Mouse (Mus musculus) spleen, adult 2 months (tissue): Measurements from ENCODE around the gene Slc34a2. TPM values are rescaled to one million over a fixed set of nuclear protein-coding genes. Genes with fewer than 3 reads are reported as not detected.

Source experiments
- DNase-seq, 2 experiments: peaks; one replicate each; pipeline versions ENCODE4 v3.0.0 to v3.0.0-alpha.2; 2012 to 2021; ENCODE audit warnings: low spot score in 2 of 2, low read depth in 1 of 2
- H3K27ac ChIP-seq: fragments of 200-500 bp; 2 replicates; pipeline ENCODE4 v1.5.1; 2012; ENCODE audit warnings: low read length, inconsistent platforms; ENCODE audit not compliant: insufficient read depth
- H3K27me3 ChIP-seq: fragments of 200-500 bp; 2 replicates; pipeline ENCODE4 v1.6.1; 2012; ENCODE audit warnings: mild to moderate bottlenecking, moderate library complexity, low read length, inconsistent platforms; ENCODE audit not compliant: control insufficient read depth, insufficient read depth
- H3K36me3 ChIP-seq: fragments of 200-500 bp; 2 replicates; pipeline ENCODE4 v1.6.1; 2012; ENCODE audit warnings: mild to moderate bottlenecking, low read length, inconsistent platforms; ENCODE audit not compliant: control insufficient read depth, insufficient read depth
- H3K4me1 ChIP-seq: fragments of 200-500 bp; 2 replicates; pipeline ENCODE4 v1.6.1; 2011; ENCODE audit warnings: inconsistent platforms; ENCODE audit not compliant: control insufficient read depth, insufficient read depth, insufficient read length
- H3K4me3 ChIP-seq: fragments of 200-500 bp; 2 replicates; pipeline ENCODE4 v1.5.1; 2011; ENCODE audit warnings: mild to moderate bottlenecking, inconsistent platforms; ENCODE audit not compliant: insufficient read depth, insufficient read length; ENCODE audit errors: extremely low read depth
- CTCF ChIP-seq: fragments of 200-500 bp; IDR thresholded peaks from 2 replicates; pipeline ENCODE4 v1.5.1; 2011; ENCODE audit warnings: mild to moderate bottlenecking, inconsistent platforms; ENCODE audit not compliant: insufficient read depth, insufficient read length, insufficient replicate concordance; ENCODE audit errors: extremely low read depth
- POLR2A ChIP-seq: fragments of 200-500 bp; IDR thresholded peaks from 2 replicates; pipeline ENCODE4 v1.6.1; 2011; ENCODE audit warnings: low read depth, low read length, inconsistent platforms
- WGBS: fragments of 180-500 bp; shearing (Covaris S2); methylation state at CpG from one replicate; pipeline ENCODE4 v1.1.7; 2018; 5-methylcytosine and 5-hydroxymethylcytosine counted together
- polyA plus RNA-seq: library from polyadenylated mRNA; depleted of rRNA; stranded (reverse); fragments of >200 nt; gene quantifications from 2 replicates; pipeline ENCODE4 v1.2.3, GENCODE M21; 2012

Gene Slc34a2
- polyA plus RNA-seq, 1 experiment = not detected

GRCm38 (mm10) chr5:53025276-53025973, 12.5 kb upstream of the Slc34a2 start:
- Histone ChIP-seq H3K4me1 (no peaks in the 10 kb centered on the region), H3K27ac (no peak overlapping the region), H3K36me3 (no peaks in the 10 kb centered on the region), H3K27me3 (no peaks in the 10 kb centered on the region), H3K4me3 (no peak overlapping the region)
- DNase-seq = no peak
- WGBS = 78% methylated on average over 8 of the region's 8 CpGs
- TF ChIP-seq CTCF (no peak), POLR2A (no peak)

DNA sequence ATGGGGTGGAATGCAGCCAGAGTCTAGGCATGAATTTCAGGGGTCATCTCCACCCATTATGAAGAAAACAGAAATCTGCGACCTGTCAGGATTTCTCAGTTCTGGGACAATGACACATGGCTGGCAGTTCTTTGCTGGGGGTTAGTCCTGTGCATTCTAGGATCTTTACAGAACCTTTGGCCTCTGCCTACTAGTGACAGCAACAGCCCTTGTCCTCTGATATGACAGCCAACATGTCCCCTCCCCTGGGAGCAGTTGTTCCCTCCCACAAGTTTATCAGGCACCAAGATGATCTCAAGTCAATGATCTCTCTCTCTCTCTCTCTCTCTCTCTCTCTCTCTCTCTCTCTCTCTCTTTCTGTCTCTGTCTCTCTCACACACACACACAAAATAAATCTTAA, 6.5 kb upstream of the Slc34a2 start:
- Histone ChIP-seq H3K4me3 (no peak overlapping the region), H3K27ac (no peak overlapping the region), H3K36me3 (no peaks in the 10 kb centered on the region), H3K4me1 (no peaks in the 10 kb centered on the region), H3K27me3 (no peaks in the 10 kb centered on the region)
- WGBS = 92% methylated on average over 1 of the region's 1 CpGs
- no peak for DNase-seq
- no peak for TF ChIP-seq CTCF
- no peak for TF ChIP-seq POLR2A

DNA sequence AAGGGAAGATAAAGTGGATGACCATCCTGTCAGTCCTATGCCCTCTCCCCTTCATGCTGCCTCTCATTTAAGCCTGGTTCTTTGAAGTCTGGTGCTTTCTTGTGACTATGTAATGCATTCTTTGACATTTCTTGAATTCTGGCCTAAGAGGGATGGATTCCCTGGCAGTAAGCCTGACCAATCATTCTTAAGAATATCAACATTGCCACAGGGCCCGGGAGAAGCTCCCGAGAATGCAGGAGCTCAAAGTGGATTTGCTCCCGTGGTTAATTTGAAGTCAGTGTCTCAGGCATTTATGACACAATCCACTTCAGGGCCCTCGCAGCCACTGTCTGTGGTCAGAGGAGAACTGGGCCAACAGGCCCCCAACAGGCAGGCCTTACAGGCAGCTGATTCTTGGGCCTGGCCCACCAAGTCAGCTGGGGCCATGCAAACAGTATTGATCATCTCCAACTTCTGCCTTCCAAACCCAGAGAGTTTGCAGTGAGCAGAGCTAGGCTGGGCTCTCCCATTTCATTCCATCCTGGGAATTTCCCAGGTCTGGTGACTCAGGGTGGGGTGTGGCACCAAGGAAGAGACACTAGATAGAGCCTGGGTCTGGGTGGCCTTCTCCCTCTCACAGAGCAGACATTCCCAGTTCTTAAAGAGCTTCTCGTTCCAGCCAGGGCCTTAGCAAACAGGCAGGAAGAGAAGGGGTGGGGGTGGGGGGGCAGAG, 4.3 kb downstream of the Slc34a2 start:
- 78% methylated on average over 5 of the region's 5 CpGs for WGBS
- DNase-seq = no peak

DNA sequence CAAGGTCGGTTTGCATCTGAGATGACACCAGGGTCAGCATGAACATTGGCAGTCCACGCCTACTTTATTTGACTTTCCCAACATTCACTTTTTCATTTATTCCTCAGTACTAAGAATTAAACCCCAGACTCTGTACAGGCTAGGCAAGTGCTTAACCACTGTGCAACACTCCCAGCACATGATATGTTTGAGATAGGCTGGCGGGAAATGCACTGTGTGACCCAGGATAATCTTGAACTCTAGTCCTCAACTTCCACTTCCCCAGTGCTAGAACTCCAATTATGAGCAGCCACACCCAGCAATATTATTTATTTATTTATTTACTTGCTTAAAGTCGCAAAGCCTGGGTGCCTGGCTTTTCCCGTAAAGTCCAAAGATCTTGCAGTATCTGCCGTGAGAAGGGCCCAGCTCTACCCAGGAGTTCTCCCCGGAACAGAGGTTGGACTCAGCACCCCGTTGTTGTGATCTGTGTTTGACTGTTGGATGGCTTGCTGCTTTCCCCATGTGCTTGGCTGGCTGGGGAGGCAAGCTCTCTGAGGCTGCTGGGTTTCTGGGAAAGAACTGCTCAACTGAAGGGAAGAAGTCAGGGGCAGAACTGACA, 5.0 kb downstream of the Slc34a2 start:
- H3K36me3 ChIP-seq = no peaks in the 10 kb centered on the region
- H3K27ac ChIP-seq = no peak overlapping the region
- no peaks in the 10 kb centered on the region for H3K27me3 ChIP-seq
- no peak overlapping the region for H3K4me3 ChIP-seq
- no peak for DNase-seq
- TF ChIP-seq CTCF (no peak), POLR2A (no peak)
- WGBS = 92% methylated on average over 8 of the region's 8 CpGs
- no peaks in the 10 kb centered on the region; the same call in 1 of the 2 replicates for H3K4me1 ChIP-seq

More for the DNA sequence above, 4.3 kb downstream of the Slc34a2 start:
- Histone ChIP-seq H3K27ac (no peak overlapping the region), H3K27me3 (no peaks in the 10 kb centered on the region), H3K4me3 (no peak overlapping the region), H3K36me3 (no peaks in the 10 kb centered on the region), H3K4me1 (no peaks in the 10 kb centered on the region; the same call in 1 of the 2 replicates)
- TF ChIP-seq POLR2A = no peak
- TF ChIP-seq CTCF = no peak

GRCm38 (mm10) chr5:53043716-53044115, 5.8 kb downstream of the Slc34a2 start:
- no peak for DNase-seq
- 66% methylated on average over 1 of the region's 1 CpGs for WGBS
- Histone ChIP-seq H3K4me3 (no peak overlapping the region), H3K27me3 (no peaks in the 10 kb centered on the region), H3K36me3 (no peaks in the 10 kb centered on the region), H3K27ac (no peak overlapping the region), H3K4me1 (no peaks in the 10 kb centered on the region; the same call in 1 of the 2 replicates)
- TF ChIP-seq CTCF (no peak), POLR2A (no peak)

GRCm38 (mm10) chr5:53047951-53048350, 10.1 kb downstream of the Slc34a2 start:
- TF ChIP-seq POLR2A (no peak), CTCF (no peak)
- DNase-seq = no peak
- H3K4me1 ChIP-seq = no peaks in the 10 kb centered on the region; the same call in 1 of the 2 replicates
- whole genome bisulfite sequencing = 63% methylated on average over 6 of the region's 6 CpGs
- H3K36me3 ChIP-seq = no peaks in the 10 kb centered on the region
- H3K4me3 ChIP-seq = no peak overlapping the region
- no peaks in the 10 kb centered on the region; the same call in 1 of the 2 replicates for H3K27me3 ChIP-seq
- H3K27ac ChIP-seq = no peak overlapping the region

DNA sequence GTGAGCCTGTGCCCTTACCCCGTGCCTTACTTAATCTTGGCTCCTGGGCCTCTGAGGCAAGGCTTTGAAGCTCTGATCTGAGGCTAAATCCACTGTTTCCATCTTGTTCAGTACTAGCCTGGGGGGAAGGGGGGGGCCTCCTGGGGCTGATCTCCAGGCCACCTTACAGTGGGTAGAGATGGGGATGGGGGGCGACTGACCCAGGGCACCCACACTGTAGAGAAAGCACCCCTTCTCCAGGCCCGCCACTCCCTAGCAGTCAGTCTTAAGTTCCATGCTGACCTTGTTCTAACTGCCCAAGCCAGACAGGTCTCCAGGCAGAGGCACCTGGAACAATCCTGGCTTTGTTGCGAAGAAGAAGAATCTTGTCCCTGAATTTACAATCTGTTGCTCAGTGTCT, 10.7 kb downstream of the Slc34a2 start:
- 87% methylated on average over 4 of the region's 4 CpGs for WGBS
- H3K4me3 ChIP-seq = no peak overlapping the region
- TF ChIP-seq POLR2A = no peak
- TF ChIP-seq CTCF = no peak

More for the DNA sequence above, 10.7 kb downstream of the Slc34a2 start:
- no peak for DNase-seq
- Histone ChIP-seq H3K4me1 (no peaks in the 10 kb centered on the region; the same call in 1 of the 2 replicates), H3K36me3 (no peaks in the 10 kb centered on the region), H3K27ac (no peak overlapping the region), H3K27me3 (no peaks in the 10 kb centered on the region; the same call in 1 of the 2 replicates)
